Mouse (Mus musculus) intestine, embryonic 14.5 days (tissue): Measurements from ENCODE around the gene Srsf3. TPM values are rescaled to one million over a fixed set of nuclear protein-coding genes. Genes with fewer than 3 reads are reported as not detected.
"Not testable (repeated sequence)": the region's sequence is repeated elsewhere in the genome, so short reads cannot be mapped to it uniquely, and the experiment has no call there.

Source experiments
- ATAC-seq: fragments of 200-750 bp; cut with Nextera tagmentation; replicated peaks from 2 replicates; pipeline ENCODE4 v1.8.0; 2017; ENCODE audit warnings: low read depth, moderate number of reproducible peaks, moderate TSS enrichment, moderate library complexity; ENCODE audit not compliant: low FRiP score, low TSS enrichment
- DNase-seq: peaks from one replicate; pipeline ENCODE4 v3.0.0-alpha.2; 2018; ENCODE audit warnings: low spot score
- H3K27ac ChIP-seq: fragments of 300-500 bp; sonication (generic); 2 replicates; pipeline ENCODE4 v1.5.1; 2014; ENCODE audit warnings: low read depth, mild to moderate bottlenecking, control low read depth
- H3K27me3 ChIP-seq: fragments of 300-500 bp; sonication (generic); replicated peaks from 2 replicates; pipeline ENCODE4 v1.6.1; 2014; ENCODE audit warnings: low read length, control low read depth; ENCODE audit not compliant: control insufficient read depth, insufficient read depth
- H3K36me3 ChIP-seq: fragments of 300-500 bp; sonication (generic); 2 replicates; pipeline ENCODE4 v1.6.1; 2014; ENCODE audit warnings: low read length, control low read depth; ENCODE audit not compliant: control insufficient read depth, insufficient read depth
- H3K4me1 ChIP-seq: fragments of 300-500 bp; sonication (generic); replicated peaks from 2 replicates; pipeline ENCODE4 v1.6.1; 2014; ENCODE audit warnings: low read length, control low read depth, mixed read lengths; ENCODE audit not compliant: control insufficient read depth, insufficient read depth
- H3K4me2 ChIP-seq: fragments of 300-500 bp; sonication (generic); 2 replicates; pipeline ENCODE4 v1.6.1; 2014; ENCODE audit warnings: low read length
- H3K4me3 ChIP-seq: fragments of 300-500 bp; sonication (generic); 2 replicates; pipeline ENCODE4 v1.5.1; 2014; ENCODE audit warnings: low read depth, low read length, control low read depth, mixed read lengths
- H3K9ac ChIP-seq: fragments of 300-500 bp; sonication (generic); 2 replicates; pipeline ENCODE4 v1.6.1; 2014; ENCODE audit warnings: mild to moderate bottlenecking, low read length
- H3K9me3 ChIP-seq: fragments of 300-500 bp; sonication (generic); 2 replicates; pipeline ENCODE4 v1.6.1; 2016; ENCODE audit warnings: low read length, control low read depth; ENCODE audit not compliant: control insufficient read depth
- WGBS: fragments of 180-500 bp; shearing (Covaris S2); extraction: QIAGEN DNeasy Blood & Tissue Kit; methylation state at CpG from one replicate; pipeline ENCODE4 v1.1.7; 2014; 5-methylcytosine and 5-hydroxymethylcytosine counted together
- polyA plus RNA-seq: library from polyadenylated mRNA; unstranded; fragments of >200 nt; fragmentation: Nextera tagmentation; extraction: Ambion mirVana; gene quantifications from 2 replicates; pipeline ENCODE4 v1.2.1, GENCODE M21; 2014

The Srsf3 gene
- polyA plus RNA-seq, 1 experiment from 2014 or later = 585 TPM

- Histone ChIP-seq H3K36me3 (no peaks in the 10 kb centered on the region), H3K27ac (no peak overlapping the region), H3K4me3 (no peak overlapping the region), H3K27me3 (no peaks in the 10 kb centered on the region), H3K9ac (no peak overlapping the region), H3K4me2 (no peak overlapping the region), H3K4me1 (peaks cover 21% of the 10 kb centered on the region), H3K9me3 (no peaks in the 10 kb centered on the region)
- 87% methylated on average over 9 of the region's 9 CpGs for WGBS
- ATAC-seq (no peak), DNase-seq (no peak)
These were observed 28.5 kb downstream of the Srsf3 start for GRCm38 (mm10) chr17:29060946-29061345.

GRCm38 (mm10) chr17:29062119-29063035 lies 29.9 kb downstream of the Srsf3 start:
- Histone ChIP-seq H3K9me3 (no peaks in the 10 kb centered on the region), H3K4me1 (peaks cover 7% of the 10 kb centered on the region; the same call in 1 of the 2 replicates), H3K36me3 (no peaks in the 10 kb centered on the region), H3K27ac (no peak overlapping the region), H3K4me3 (no peak overlapping the region), H3K4me2 (no peak overlapping the region), H3K9ac (no peak overlapping the region), H3K27me3 (no peaks in the 10 kb centered on the region)
- WGBS = 51% methylated on average over 13 of the region's 13 CpGs
- ATAC-seq (no peak), DNase-seq (no peak)

- Histone ChIP-seq H3K4me3 (no peak overlapping the region), H3K9ac (no peak overlapping the region), H3K9me3 (no peaks in the 10 kb centered on the region), H3K27me3 (no peaks in the 10 kb centered on the region), H3K4me1 (peaks cover 7% of the 10 kb centered on the region; the same call in 1 of the 2 replicates), H3K4me2 (no peak overlapping the region), H3K27ac (no peak overlapping the region), H3K36me3 (no peaks in the 10 kb centered on the region)
- WGBS = 58% methylated on average over 8 of the region's 8 CpGs
- DNase-seq (no peak), ATAC-seq (no peak)
These were observed 30.9 kb downstream of the Srsf3 start for GRCm38 (mm10) chr17:29063121-29063987.

GRCm38 (mm10) chr17:29063988-29064285 lies 31.5 kb downstream of the Srsf3 start:
- H3K36me3 ChIP-seq = no peaks in the 10 kb centered on the region
- H3K4me3 ChIP-seq = no peak overlapping the region
- H3K4me2 ChIP-seq = no peak overlapping the region
- H3K27me3 ChIP-seq = no peaks in the 10 kb centered on the region
- peaks cover 7% of the 10 kb centered on the region; the same call in 1 of the 2 replicates for H3K4me1 ChIP-seq
- ATAC-seq (no peak), DNase-seq (no peak)
- H3K9me3 ChIP-seq = no peaks in the 10 kb centered on the region
- no peak overlapping the region for H3K27ac ChIP-seq
- H3K9ac ChIP-seq = no peak overlapping the region
- WGBS = 64% methylated on average over 2 of the region's 2 CpGs

GRCm38 (mm10) chr17:29065245-29065940 lies 33.0 kb downstream of the Srsf3 start:
- no peaks in the 10 kb centered on the region for H3K27me3 ChIP-seq
- no peak overlapping the region for H3K27ac ChIP-seq
- DNase-seq (no peak), ATAC-seq (no peak)
- no peaks in the 10 kb centered on the region for H3K9me3 ChIP-seq
- H3K4me1 ChIP-seq = peaks cover 7% of the 10 kb centered on the region; the same call in 1 of the 2 replicates
- no peak overlapping the region for H3K9ac ChIP-seq
- H3K36me3 ChIP-seq = no peaks in the 10 kb centered on the region
- H3K4me3 ChIP-seq = no peak overlapping the region
- H3K4me2 ChIP-seq = no peak overlapping the region
- WGBS = 82% methylated on average over 21 of the region's 21 CpGs

GRCm38 (mm10) chr17:29065971-29066370 lies 33.5 kb downstream of the Srsf3 start:
- Histone ChIP-seq H3K4me2 (no peak overlapping the region), H3K36me3 (no peaks in the 10 kb centered on the region), H3K9me3 (no peaks in the 10 kb centered on the region), H3K4me1 (peaks cover 7% of the 10 kb centered on the region; the same call in 1 of the 2 replicates), H3K27ac (no peak overlapping the region), H3K4me3 (no peak overlapping the region), H3K27me3 (no peaks in the 10 kb centered on the region), H3K9ac (no peak overlapping the region)
- no peak for DNase-seq
- no peak for ATAC-seq
- WGBS = 96% methylated on average over 3 of the region's 3 CpGs

- H3K4me2 ChIP-seq, H3K9me3 ChIP-seq, H3K36me3 ChIP-seq, H3K4me1 ChIP-seq, H3K9ac ChIP-seq, H3K4me3 ChIP-seq, ATAC-seq, H3K27me3 ChIP-seq, H3K27ac ChIP-seq, DNase-seq: not testable (repeated sequence)
- 84% methylated on average over 3 of the region's 3 CpGs for WGBS
These were observed 35.0 kb downstream of the Srsf3 start for GRCm38 (mm10) chr17:29067416-29067815.

- no peak overlapping the region for H3K9ac ChIP-seq
- 55% methylated on average over 5 of the region's 5 CpGs for WGBS
- no peak overlapping the region for H3K4me2 ChIP-seq
- ATAC-seq (no peak), DNase-seq (no peak)
- peaks cover 8% of the 10 kb centered on the region for H3K4me1 ChIP-seq
- no peaks in the 10 kb centered on the region for H3K36me3 ChIP-seq
- no peak overlapping the region for H3K27ac ChIP-seq
- H3K4me3 ChIP-seq = no peak overlapping the region
- no peaks in the 10 kb centered on the region for H3K27me3 ChIP-seq
- H3K9me3 ChIP-seq = no peaks in the 10 kb centered on the region
These were observed 35.4 kb downstream of the Srsf3 start for GRCm38 (mm10) chr17:29067847-29068246.
